Mouse (Mus musculus) heart, embryonic 16.5 days (tissue): ENCODE results near the gene Exosc1. TPM values are rescaled to one million over a fixed set of nuclear protein-coding genes. Genes with fewer than 3 reads are reported as not detected.

ENCODE experiments used
- ATAC-seq: fragments of 200-750 bp; cut with Nextera tagmentation; replicated peaks from 2 replicates; pipeline ENCODE4 v1.8.0; 2017; ENCODE audit warnings: moderate number of reproducible peaks; ENCODE audit not compliant: insufficient read depth, low FRiP score; ENCODE audit errors: extremely low read depth
- H3K27ac ChIP-seq: fragments of 300-500 bp; sonication (generic); 2 replicates; pipeline ENCODE4 v1.5.1; 2014; ENCODE audit warnings: mild to moderate bottlenecking, low read length, control low read depth, moderate library complexity
- H3K27me3 ChIP-seq: fragments of 300-500 bp; sonication (generic); 2 replicates; pipeline ENCODE4 v1.6.1; 2014; ENCODE audit warnings: low read length, mixed read lengths; ENCODE audit not compliant: control insufficient read depth, insufficient read depth
- H3K36me3 ChIP-seq: fragments of 300-500 bp; sonication (generic); 2 replicates; pipeline ENCODE4 v1.6.1; 2014; ENCODE audit not compliant: control insufficient read depth, insufficient read depth
- H3K4me1 ChIP-seq: fragments of 300-500 bp; sonication (generic); 2 replicates; pipeline ENCODE4 v1.6.1; 2014; ENCODE audit warnings: low read length, mixed read lengths; ENCODE audit not compliant: control insufficient read depth, insufficient read depth
- H3K4me2 ChIP-seq: fragments of 300-500 bp; sonication (generic); 2 replicates; pipeline ENCODE4 v1.6.1; 2014; ENCODE audit warnings: low read depth, mild to moderate bottlenecking, control low read depth, low read length
- H3K4me3 ChIP-seq: fragments of 300-500 bp; sonication (generic); 2 replicates; pipeline ENCODE4 v1.5.1; 2014; ENCODE audit warnings: mild to moderate bottlenecking, control low read depth, low read length
- H3K9ac ChIP-seq: fragments of 300-500 bp; sonication (generic); 2 replicates; pipeline ENCODE4 v1.6.1; 2014; ENCODE audit warnings: low read length, control low read depth
- H3K9me3 ChIP-seq: fragments of 300-500 bp; sonication (generic); replicated peaks from 2 replicates; pipeline ENCODE4 v1.6.1; 2016; ENCODE audit warnings: low read length; ENCODE audit not compliant: control insufficient read depth
- WGBS: fragments of 180-500 bp; shearing (Covaris S2); extraction: QIAGEN DNeasy Blood & Tissue Kit; methylation state at CpG from one replicate; pipeline ENCODE4 v1.1.7; 2014; 5-methylcytosine and 5-hydroxymethylcytosine counted together
- polyA plus RNA-seq: library from polyadenylated mRNA; unstranded; fragments of >200 nt; fragmentation: Nextera tagmentation; extraction: Ambion mirVana; gene quantifications from 2 replicates; pipeline ENCODE4 v1.2.1, GENCODE M21; 2015

The Exosc1 gene
- polyA plus RNA-seq: 40.2 and 45.3 TPM in 2 replicates

GRCm38 (mm10) chr19:41933179-41934086, at the start of gene Exosc1, which contains the start of gene Zdhhc16:
Gene Exosc1, minus strand, starts transcription at chr19:41933423.
Gene Zdhhc16, plus strand, starts transcription at chr19:41933480.
- Histone ChIP-seq H3K27ac (peak within 1 kb of the TSS; percentile 12), H3K36me3 (peaks cover 19% of the 10 kb centered on the region), H3K4me1 (peaks cover 18% of the 10 kb centered on the region), H3K27me3 (no peaks in the 10 kb centered on the region), H3K9ac (peak within 1 kb of the TSS; percentile 87), H3K4me3 (peak within 1 kb of the TSS; percentile 83), H3K4me2 (peak within 1 kb of the TSS; percentile 90), H3K9me3 (no peaks in the 10 kb centered on the region)
- ATAC-seq: peak; percentile 100
- WGBS: under 1% methylated on average over 47 of the region's 47 CpGs

- Histone ChIP-seq H3K4me1 (peaks cover 20% of the 10 kb centered on the region), H3K4me2 (peak overlapping the region; percentile 78), H3K36me3 (no peaks in the 10 kb centered on the region), H3K9me3 (no peaks in the 10 kb centered on the region), H3K9ac (peak overlapping the region; percentile 94), H3K27me3 (no peaks in the 10 kb centered on the region), H3K4me3 (peak overlapping the region; percentile 74), H3K27ac (peak overlapping the region; percentile 92)
- 10% methylated on average over 4 of the region's 4 CpGs for WGBS
- no peak for ATAC-seq
Measured at GRCm38 (mm10) chr19:41982791-41983150, 49.5 kb upstream of the Exosc1 start.

- Histone ChIP-seq H3K4me1 (peaks cover 21% of the 10 kb centered on the region), H3K27ac (peak overlapping the region; percentile 92), H3K9ac (peak overlapping the region; percentile 94), H3K9me3 (no peaks in the 10 kb centered on the region), H3K27me3 (no peaks in the 10 kb centered on the region), H3K36me3 (no peaks in the 10 kb centered on the region), H3K4me2 (peak overlapping the region; percentile 78), H3K4me3 (peak overlapping the region; percentile 74)
- ATAC-seq: no peak
- WGBS: under 1% methylated on average over 74 of the region's 74 CpGs
Measured at GRCm38 (mm10) chr19:41981931-41982790, 48.9 kb upstream of the Exosc1 start.

- under 1% methylated on average over 25 of the region's 33 CpGs for WGBS
- H3K9ac ChIP-seq: peak within 1 kb of the TSS; percentile 94
- no peaks in the 10 kb centered on the region for H3K36me3 ChIP-seq
- no peaks in the 10 kb centered on the region for H3K27me3 ChIP-seq
- H3K4me2 ChIP-seq: peak within 1 kb of the TSS; percentile 81
- ATAC-seq: no peak
- peak within 1 kb of the TSS; percentile 92 for H3K27ac ChIP-seq
- peak within 1 kb of the TSS; percentile 74 for H3K4me3 ChIP-seq
- H3K9me3 ChIP-seq: no peaks in the 10 kb centered on the region
- H3K4me1 ChIP-seq: peaks cover 21% of the 10 kb centered on the region
Measured at GRCm38 (mm10) chr19:41981595-41981927, 48.3 kb upstream of the Exosc1 start, which contains the start of gene Ubtd1. Gene Ubtd1, plus strand, starts transcription at chr19:41981763.

- Histone ChIP-seq H3K4me2 (peak within 1 kb of the TSS; percentile 81), H3K4me1 (peaks cover 21% of the 10 kb centered on the region), H3K27ac (peak within 1 kb of the TSS; percentile 92), H3K36me3 (no peaks in the 10 kb centered on the region), H3K27me3 (no peaks in the 10 kb centered on the region), H3K9me3 (no peaks in the 10 kb centered on the region), H3K4me3 (peak within 1 kb of the TSS; percentile 74), H3K9ac (peak within 1 kb of the TSS; percentile 94)
- peak; percentile 93 for ATAC-seq
- under 1% methylated on average over 68 of the region's 68 CpGs for WGBS
Measured at GRCm38 (mm10) chr19:41980819-41981594, 47.8 kb upstream of the Exosc1 start, which contains the start of gene Mms19. Gene Mms19, minus strand, starts transcription at chr19:41981157.

GRCm38 (mm10) chr19:41980422-41980818, 47.2 kb upstream of the Exosc1 start:
- no peaks in the 10 kb centered on the region for H3K27me3 ChIP-seq
- H3K4me2 ChIP-seq: peak overlapping the region; percentile 81
- WGBS: under 1% methylated on average over 16 of the region's 16 CpGs
- peak overlapping the region; percentile 71 for H3K9ac ChIP-seq
- no peaks in the 10 kb centered on the region for H3K36me3 ChIP-seq
- ATAC-seq: no peak
- H3K4me3 ChIP-seq: peak overlapping the region; percentile 74
- H3K4me1 ChIP-seq: peaks cover 21% of the 10 kb centered on the region
- peak overlapping the region; percentile 83 for H3K27ac ChIP-seq
- H3K9me3 ChIP-seq: no peaks in the 10 kb centered on the region

- peaks cover 4% of the 10 kb centered on the region; the same call in 1 of the 2 replicates for H3K4me1 ChIP-seq
- no peak overlapping the region for H3K27ac ChIP-seq
- no peak overlapping the region for H3K4me2 ChIP-seq
- ATAC-seq: no peak
- peaks cover 4% of the 10 kb centered on the region for H3K36me3 ChIP-seq
- H3K27me3 ChIP-seq: no peaks in the 10 kb centered on the region
- 66% methylated on average over 13 of the region's 13 CpGs for WGBS
- no peak overlapping the region for H3K9ac ChIP-seq
- no peaks in the 10 kb centered on the region for H3K9me3 ChIP-seq
- no peak overlapping the region for H3K4me3 ChIP-seq
Measured at GRCm38 (mm10) chr19:41973891-41974794, 40.9 kb upstream of the Exosc1 start.

- no peak overlapping the region for H3K27ac ChIP-seq
- no peak for ATAC-seq
- H3K9ac ChIP-seq: no peak overlapping the region
- H3K27me3 ChIP-seq: no peaks in the 10 kb centered on the region
- 90% methylated on average over 7 of the region's 7 CpGs for WGBS
- no peaks in the 10 kb centered on the region for H3K9me3 ChIP-seq
- H3K4me2 ChIP-seq: no peak overlapping the region
- peaks cover 31% of the 10 kb centered on the region for H3K36me3 ChIP-seq
- no peak overlapping the region for H3K4me3 ChIP-seq
- H3K4me1 ChIP-seq: no peaks in the 10 kb centered on the region
Measured at GRCm38 (mm10) chr19:41969618-41970017, 36.4 kb upstream of the Exosc1 start.
